Mouse (Mus musculus): ENCODE measurements around the gene Kat6b. TPM values are rescaled to one million over a fixed set of nuclear protein-coding genes. Genes with fewer than 3 reads are reported as not detected.
"Not testable (repeated sequence)": the region's sequence is repeated elsewhere in the genome, so short reads cannot be mapped to it uniquely, and the experiment has no call there.

Gene Kat6b
- polyA plus RNA-seq, 1 experiment from 2014 or later, result 33.0 TPM

- H3K27ac ChIP-seq; H3K36me3 ChIP-seq (ENCODE audit: poor library complexity, severe bottlenecking); ATAC-seq; H3K9ac ChIP-seq; H3K4me3 ChIP-seq; H3K4me2 ChIP-seq; H3K27me3 ChIP-seq; H3K9me3 ChIP-seq (replicated peaks): not testable (repeated sequence)
- H3K4me1 ChIP-seq, result peaks cover 27% of the 10 kb centered on the region
- 99% methylated on average over 2 of the region's 2 CpGs for WGBS
Observed at GRCm38 (mm10) chr14:21487135-21487534, 5.9 kb downstream of the Kat6b start.

DNA sequence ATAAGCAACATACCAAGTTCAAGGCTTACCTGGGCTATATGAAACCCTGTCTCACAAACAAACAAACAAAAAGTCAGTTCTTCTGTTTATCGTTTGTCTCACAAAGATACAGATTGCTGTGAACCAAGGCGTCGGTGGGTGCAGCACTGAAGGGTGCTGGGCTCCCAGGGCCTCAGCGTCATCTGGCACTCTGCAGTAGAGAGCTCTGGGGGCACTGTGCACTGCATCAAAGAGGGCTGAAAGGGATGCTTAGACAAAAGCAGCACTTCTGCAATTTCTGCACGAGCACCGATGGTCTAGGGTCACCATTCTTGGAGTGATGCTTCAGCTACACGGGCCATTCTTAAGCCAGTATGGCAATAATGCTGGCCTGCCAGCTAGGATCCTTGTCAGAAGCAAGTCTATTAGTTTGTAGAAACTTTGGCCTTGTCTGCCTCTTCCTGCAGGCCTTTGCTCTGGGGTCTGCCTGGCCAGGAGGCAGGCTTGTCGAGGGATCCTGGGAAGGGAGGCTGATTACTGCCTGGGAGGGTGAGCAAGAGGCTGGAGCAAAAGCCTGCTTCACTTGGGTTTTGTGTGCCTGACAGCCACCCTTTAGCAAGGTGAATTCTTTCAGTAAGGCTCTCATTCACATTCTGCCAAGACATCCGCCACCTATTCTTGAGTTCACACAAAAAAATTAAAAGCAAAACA, 7.3 kb downstream of the Kat6b start:
- 30% methylated on average over 8 of the region's 9 CpGs for WGBS
- H3K4me2 ChIP-seq; H3K9me3 ChIP-seq (replicated peaks); H3K27me3 ChIP-seq; H3K4me3 ChIP-seq; H3K9ac ChIP-seq; H3K36me3 ChIP-seq (ENCODE audit: poor library complexity, severe bottlenecking): not testable (repeated sequence)
- peak; percentile 84 for ATAC-seq
- H3K27ac ChIP-seq, result peak overlapping the region; percentile 70
- H3K4me1 ChIP-seq, result peaks cover 27% of the 10 kb centered on the region

- Histone ChIP-seq H3K9ac (no peak overlapping the region), H3K36me3 (ENCODE audit: poor library complexity, severe bottlenecking) (no peaks in the 10 kb centered on the region), H3K27ac (peak overlapping the region; percentile 70), H3K27me3 (0 out of 2 replicates have a peak, but pooled peaks cover 5% of the 10 kb centered on the region), H3K4me2 (no peak overlapping the region), H3K4me3 (no peak overlapping the region), H3K9me3 (replicated peaks) (no peaks in the 10 kb centered on the region), H3K4me1 (peaks cover 27% of the 10 kb centered on the region)
- peak; percentile 92 for ATAC-seq
- WGBS, result 22% methylated on average over 3 of the region's 3 CpGs
Observed at GRCm38 (mm10) chr14:21489116-21489485, 7.9 kb downstream of the Kat6b start.

DNA sequence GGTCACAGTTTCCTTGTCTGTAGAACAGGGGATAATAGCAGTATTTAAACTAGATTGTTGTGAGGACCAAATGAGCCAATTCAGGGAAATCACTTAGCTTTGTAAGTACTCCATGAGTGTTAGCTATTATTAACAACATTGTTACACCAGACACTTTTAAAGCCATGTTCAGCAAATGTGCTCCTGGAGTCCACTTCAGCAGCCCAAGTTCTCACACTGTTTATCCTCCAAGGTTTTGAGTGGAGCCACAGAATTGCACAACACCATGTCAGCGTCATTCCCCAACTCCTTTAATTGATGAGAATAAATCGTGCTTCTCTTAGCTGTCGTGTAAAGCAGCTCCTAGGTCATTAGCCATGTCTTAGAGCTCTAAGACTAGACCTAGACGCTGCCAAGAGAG, 8.9 kb downstream of the Kat6b start:
- Histone ChIP-seq H3K4me2 (no peak overlapping the region), H3K9ac (no peak overlapping the region), H3K4me3 (no peak overlapping the region), H3K36me3 (ENCODE audit: poor library complexity, severe bottlenecking) (no peaks in the 10 kb centered on the region), H3K4me1 (peaks cover 27% of the 10 kb centered on the region), H3K9me3 (replicated peaks) (no peaks in the 10 kb centered on the region), H3K27ac (no peak overlapping the region; the same call in 1 of the 2 replicates), H3K27me3 (0 out of 2 replicates have a peak, but pooled peaks cover 5% of the 10 kb centered on the region)
- 45% methylated on average over 4 of the region's 4 CpGs for WGBS
- ATAC-seq, result no peak

DNA sequence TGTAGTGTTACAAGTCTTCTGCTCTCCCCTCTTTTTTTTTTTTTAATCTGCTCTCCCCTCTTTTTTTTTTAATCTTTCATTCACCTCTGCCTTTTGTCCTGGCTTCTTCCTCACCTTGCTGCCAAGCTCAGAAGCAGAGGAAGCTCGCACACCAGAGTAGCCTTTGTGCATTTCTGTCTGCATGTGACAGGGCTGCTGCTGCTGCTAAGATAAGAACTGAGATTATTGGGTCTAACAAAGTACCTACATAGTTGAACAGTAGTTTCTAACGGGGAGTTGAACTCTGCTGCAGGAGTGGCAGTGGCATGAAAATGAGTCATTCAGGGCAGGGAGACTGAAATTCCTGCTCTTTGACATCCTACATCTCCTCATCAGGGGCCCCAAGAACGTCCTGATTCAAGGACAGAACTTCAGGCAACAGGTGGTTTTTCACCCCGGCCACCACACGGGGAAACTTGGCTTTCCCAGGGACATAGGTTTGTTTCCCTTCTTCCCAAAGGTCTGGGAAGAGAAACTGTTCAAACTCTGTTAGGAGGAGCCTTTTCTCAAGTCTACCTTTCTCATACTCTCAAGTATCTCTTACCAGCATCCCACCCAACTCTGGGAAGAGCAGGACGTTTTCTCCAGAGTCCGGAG, 17.2 kb downstream of the Kat6b start:
- Histone ChIP-seq H3K9me3 (replicated peaks) (no peaks in the 10 kb centered on the region), H3K4me3 (peak overlapping the region; percentile 92), H3K27me3 (no peaks in the 10 kb centered on the region), H3K27ac (peak overlapping the region; percentile 100), H3K4me2 (peak overlapping the region; percentile 87), H3K36me3 (ENCODE audit: poor library complexity, severe bottlenecking) (no peaks in the 10 kb centered on the region), H3K4me1 (peaks cover 40% of the 10 kb centered on the region), H3K9ac (peak overlapping the region; percentile 98)
- 2% methylated on average over 7 of the region's 7 CpGs for WGBS
- no peak for ATAC-seq

GRCm38 (mm10) chr14:21499011-21499581, 17.9 kb downstream of the Kat6b start:
- Histone ChIP-seq H3K36me3 (ENCODE audit: poor library complexity, severe bottlenecking) (no peaks in the 10 kb centered on the region), H3K27me3 (no peaks in the 10 kb centered on the region), H3K9me3 (replicated peaks) (no peaks in the 10 kb centered on the region), H3K4me1 (peaks cover 46% of the 10 kb centered on the region), H3K4me3 (peak overlapping the region; percentile 92), H3K9ac (peak overlapping the region; percentile 98), H3K4me2 (peak overlapping the region; percentile 87), H3K27ac (peak overlapping the region; percentile 100)
- no peak for ATAC-seq
- WGBS, result under 1% methylated on average over 31 of the region's 33 CpGs

GRCm38 (mm10) chr14:21499631-21500153, 18.5 kb downstream of the Kat6b start:
- H3K4me1 ChIP-seq, result peaks cover 52% of the 10 kb centered on the region
- under 1% methylated on average over 53 of the region's 57 CpGs for WGBS
- peak overlapping the region; percentile 98 for H3K9ac ChIP-seq
- H3K4me2 ChIP-seq, result peak overlapping the region; percentile 87
- H3K4me3 ChIP-seq, result peak overlapping the region; percentile 92
- H3K9me3 ChIP-seq (replicated peaks), result no peaks in the 10 kb centered on the region
- no peaks in the 10 kb centered on the region for H3K27me3 ChIP-seq
- H3K36me3 ChIP-seq (ENCODE audit: poor library complexity, severe bottlenecking), result no peaks in the 10 kb centered on the region
- H3K27ac ChIP-seq, result peak overlapping the region; percentile 100
- peak; percentile 35 for ATAC-seq

GRCm38 (mm10) chr14:21500154-21501047, 19.2 kb downstream of the Kat6b start:
- peak; percentile 97 for ATAC-seq
- no peaks in the 10 kb centered on the region for H3K27me3 ChIP-seq
- peak overlapping the region; percentile 87 for H3K4me2 ChIP-seq
- H3K4me3 ChIP-seq, result peak overlapping the region; percentile 92
- H3K4me1 ChIP-seq, result peaks cover 53% of the 10 kb centered on the region
- peak overlapping the region; percentile 98 for H3K9ac ChIP-seq
- WGBS, result under 1% methylated on average over 68 of the region's 75 CpGs
- peak overlapping the region; percentile 100 for H3K27ac ChIP-seq
- H3K36me3 ChIP-seq (ENCODE audit: poor library complexity, severe bottlenecking), result no peaks in the 10 kb centered on the region; the same call in 1 of the 2 replicates
- no peaks in the 10 kb centered on the region for H3K9me3 ChIP-seq (replicated peaks)

DNA sequence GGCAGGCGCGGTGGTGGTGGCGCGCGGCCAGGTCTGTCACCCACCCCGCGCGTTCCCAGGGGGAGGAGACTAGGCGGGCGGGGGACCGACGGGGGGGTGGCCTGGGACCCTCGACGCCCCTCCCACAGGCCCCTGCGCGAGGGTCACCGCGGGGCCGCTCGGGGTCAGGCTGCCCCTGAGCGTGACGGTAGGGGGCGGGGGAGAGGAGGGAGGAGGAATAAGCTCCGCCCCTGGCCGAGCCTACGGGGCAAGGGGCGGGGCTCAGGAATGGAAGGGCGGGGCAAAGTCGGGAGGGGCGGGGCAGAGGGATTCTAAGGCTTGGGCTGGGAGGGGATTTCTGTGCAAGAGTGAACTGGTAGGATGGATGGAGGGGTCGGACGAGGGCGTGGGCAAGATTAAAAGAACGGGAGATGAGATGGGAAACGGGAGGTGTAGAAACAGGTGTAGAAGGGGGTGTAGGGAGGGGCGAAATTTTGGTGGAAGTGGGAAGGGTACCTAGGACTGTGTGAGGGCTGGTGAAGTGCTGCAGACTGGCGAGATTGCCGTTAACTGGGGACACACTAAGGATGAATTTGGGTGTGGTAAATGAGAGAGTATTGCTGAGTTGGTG, 19.9 kb downstream of the Kat6b start:
- no peaks in the 10 kb centered on the region for H3K27me3 ChIP-seq
- under 1% methylated on average over 33 of the region's 38 CpGs for WGBS
- H3K4me1 ChIP-seq, result peaks cover 53% of the 10 kb centered on the region
- H3K9ac ChIP-seq, result peak overlapping the region; percentile 80
- no peaks in the 10 kb centered on the region for H3K9me3 ChIP-seq (replicated peaks)
- H3K36me3 ChIP-seq (ENCODE audit: poor library complexity, severe bottlenecking), result peaks cover 5% of the 10 kb centered on the region; the same call in 1 of the 2 replicates
- peak overlapping the region; percentile 98 for H3K27ac ChIP-seq
- peak; percentile 0; the same call in 1 of the 2 replicates for ATAC-seq
- H3K4me2 ChIP-seq, result peak overlapping the region; percentile 66
- H3K4me3 ChIP-seq, result peak overlapping the region; percentile 92

DNA sequence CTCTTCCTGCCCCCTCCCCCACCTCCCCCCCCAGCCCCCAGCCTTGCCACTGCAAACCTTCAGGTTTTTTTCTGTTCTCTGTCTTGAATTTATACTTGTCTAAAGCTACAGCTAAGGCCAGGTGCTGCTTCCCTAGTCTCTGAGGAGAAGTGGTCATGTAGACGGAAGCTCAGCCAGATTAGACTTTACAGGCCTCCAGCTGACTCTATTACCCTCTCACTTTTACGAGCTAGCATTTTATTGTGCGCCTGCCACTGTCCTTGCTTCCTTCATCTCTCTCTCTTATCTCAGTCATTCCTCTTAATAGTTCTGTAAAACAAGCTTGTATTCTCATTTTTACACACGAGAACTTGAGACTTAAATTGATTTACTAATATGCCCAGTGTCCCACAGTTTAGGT, 23.8 kb downstream of the Kat6b start:
- Histone ChIP-seq H3K4me1 (peaks cover 40% of the 10 kb centered on the region), H3K9me3 (replicated peaks) (no peaks in the 10 kb centered on the region), H3K4me2 (no peak overlapping the region), H3K27me3 (no peaks in the 10 kb centered on the region), H3K4me3 (no peak overlapping the region), H3K36me3 (ENCODE audit: poor library complexity, severe bottlenecking) (peaks cover 18% of the 10 kb centered on the region; the same call in 1 of the 2 replicates), H3K27ac (no peak overlapping the region), H3K9ac (no peak overlapping the region)
- WGBS, result 85% methylated on average over 4 of the region's 4 CpGs
- ATAC-seq, result no peak

DNA sequence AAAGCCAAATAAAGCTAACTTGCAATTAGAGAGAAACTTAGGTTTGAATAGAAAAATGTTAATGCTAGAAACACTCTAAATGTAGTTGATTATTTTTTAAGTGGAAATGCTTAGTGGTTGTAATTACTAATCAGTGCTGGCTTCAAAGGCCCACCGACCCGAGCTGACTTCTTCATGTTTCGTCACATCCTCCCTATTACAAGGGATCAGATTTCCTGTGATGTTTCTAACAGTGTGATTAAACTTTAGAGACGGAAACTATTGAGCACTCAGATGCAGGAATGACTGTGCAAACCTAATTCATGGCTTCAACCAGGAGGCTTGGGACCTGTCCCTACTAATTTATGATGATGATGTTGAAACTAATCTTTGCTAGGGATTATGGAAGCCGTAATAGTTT, 25.8 kb downstream of the Kat6b start:
- ATAC-seq, result no peak
- Histone ChIP-seq H3K27ac (no peak overlapping the region), H3K9ac (no peak overlapping the region), H3K4me2 (no peak overlapping the region), H3K9me3 (replicated peaks) (no peaks in the 10 kb centered on the region), H3K27me3 (no peaks in the 10 kb centered on the region), H3K36me3 (ENCODE audit: poor library complexity, severe bottlenecking) (peaks cover 18% of the 10 kb centered on the region; the same call in 1 of the 2 replicates), H3K4me3 (no peak overlapping the region), H3K4me1 (peaks cover 46% of the 10 kb centered on the region)
- 80% methylated on average over 5 of the region's 5 CpGs for WGBS

All from forebrain, embryonic 13.5 days (tissue).